Mouse (Mus musculus) midbrain, embryonic 14.5 days (tissue): ENCODE results near the gene Smad5. TPM values are rescaled to one million over a fixed set of nuclear protein-coding genes. Genes with fewer than 3 reads are reported as not detected.

ENCODE experiments used
- ATAC-seq: fragments of 200-750 bp; cut with Nextera tagmentation; 2 replicates; pipeline ENCODE4 v1.8.0; 2017; ENCODE audit warnings: moderate number of reproducible peaks, moderate library complexity; ENCODE audit not compliant: low FRiP score, low TSS enrichment
- DNase-seq: peaks from one replicate; pipeline ENCODE4 v3.0.0-alpha.2; 2015
- H3K27ac ChIP-seq: fragments of 300-500 bp; sonication (generic); replicated peaks from 2 replicates; pipeline ENCODE4 v1.5.1; 2014; ENCODE audit warnings: mild to moderate bottlenecking, low read depth, low read length, moderate library complexity
- H3K27me3 ChIP-seq: fragments of 300-500 bp; sonication (generic); 2 replicates; pipeline ENCODE4 v1.6.1; 2014; ENCODE audit warnings: low read length, control low read depth, mixed read lengths; ENCODE audit not compliant: control insufficient read depth, insufficient read depth
- H3K36me3 ChIP-seq: fragments of 300-500 bp; sonication (generic); 2 replicates; pipeline ENCODE4 v1.6.1; 2014; ENCODE audit warnings: low read length, control low read depth; ENCODE audit not compliant: control insufficient read depth, insufficient read depth
- H3K4me1 ChIP-seq: fragments of 300-500 bp; sonication (generic); 2 replicates; pipeline ENCODE4 v1.6.1; 2014; ENCODE audit warnings: mild to moderate bottlenecking, antibody characterized with exemption, low read length, control low read depth; ENCODE audit not compliant: control insufficient read depth, insufficient read depth
- H3K4me2 ChIP-seq: fragments of 300-500 bp; sonication (generic); 2 replicates; pipeline ENCODE4 v1.6.1; 2014; ENCODE audit warnings: mild to moderate bottlenecking, low read length, moderate library complexity
- H3K4me3 ChIP-seq: fragments of 300-500 bp; sonication (generic); replicated peaks from 2 replicates; pipeline ENCODE4 v1.5.1; 2014; ENCODE audit warnings: low read depth, low read length
- H3K9ac ChIP-seq: fragments of 300-500 bp; sonication (generic); replicated peaks from 2 replicates; pipeline ENCODE4 v1.6.1; 2014; ENCODE audit warnings: mild to moderate bottlenecking, low read length, moderate library complexity
- H3K9me3 ChIP-seq: fragments of 300-500 bp; sonication (generic); 2 replicates; pipeline ENCODE4 v1.6.1; 2016; ENCODE audit warnings: low read length, control low read depth, mixed read lengths; ENCODE audit not compliant: control insufficient read depth
- WGBS: fragments of 180-500 bp; shearing (Covaris S2); extraction: QIAGEN DNeasy Blood & Tissue Kit; methylation state at CpG from one replicate; pipeline ENCODE4 v1.1.7; 2014; 5-methylcytosine and 5-hydroxymethylcytosine counted together
- polyA plus RNA-seq: library from polyadenylated mRNA; unstranded; fragments of >200 nt; fragmentation: Nextera tagmentation; extraction: Ambion mirVana; gene quantifications from 2 replicates; pipeline ENCODE4 v1.2.1, GENCODE M21; 2014

Gene Smad5
- polyA plus RNA-seq, 1 experiment from 2014 or later: 35.7 TPM

DNA sequence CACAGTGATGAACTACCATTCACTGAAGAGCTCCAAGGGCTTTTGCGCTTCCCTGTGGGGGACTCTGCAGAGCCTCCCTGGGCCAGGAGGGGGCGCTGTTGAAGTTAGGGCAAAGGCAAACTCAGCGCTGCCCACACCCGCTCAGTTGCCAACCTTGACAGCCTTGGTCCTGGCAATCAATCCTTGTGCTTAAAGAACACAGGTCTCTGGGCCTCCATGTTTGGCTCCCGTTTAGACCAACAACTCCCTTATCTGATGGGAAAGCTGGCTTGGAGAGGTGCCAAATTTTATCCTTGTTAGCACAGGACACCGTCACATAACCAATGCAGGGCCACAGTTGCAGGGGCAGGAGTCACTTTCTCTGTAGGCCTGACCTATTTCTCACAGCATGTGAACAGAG, 53.1 kb downstream of the Smad5 start:
- WGBS: 63% methylated on average over 6 of the region's 6 CpGs
- no peaks in the 10 kb centered on the region for H3K9me3 ChIP-seq
- H3K27me3 ChIP-seq: peaks cover 34% of the 10 kb centered on the region
- no peak overlapping the region for H3K4me2 ChIP-seq
- ATAC-seq (no peak), DNase-seq (no peak)
- peaks cover 15% of the 10 kb centered on the region for H3K4me1 ChIP-seq
- H3K27ac ChIP-seq: no peak overlapping the region
- H3K36me3 ChIP-seq: no peaks in the 10 kb centered on the region
- H3K9ac ChIP-seq: no peak overlapping the region
- H3K4me3 ChIP-seq: no peak overlapping the region

GRCm38 (mm10) chr13:56757201-56757600, 54.4 kb downstream of the Smad5 start:
- Histone ChIP-seq H3K36me3 (no peaks in the 10 kb centered on the region), H3K9me3 (no peaks in the 10 kb centered on the region), H3K4me1 (peaks cover 12% of the 10 kb centered on the region), H3K9ac (no peak overlapping the region), H3K27ac (no peak overlapping the region), H3K27me3 (peaks cover 24% of the 10 kb centered on the region), H3K4me2 (no peak overlapping the region), H3K4me3 (no peak overlapping the region)
- WGBS: 71% methylated on average over 12 of the region's 12 CpGs
- ATAC-seq (no peak), DNase-seq (no peak)

GRCm38 (mm10) chr13:56758492-56758891, 55.7 kb downstream of the Smad5 start:
- H3K9ac ChIP-seq: no peak overlapping the region
- no peak for ATAC-seq
- no peaks in the 10 kb centered on the region for H3K36me3 ChIP-seq
- WGBS: 26% methylated on average over 6 of the region's 6 CpGs
- no peak overlapping the region for H3K4me2 ChIP-seq
- H3K9me3 ChIP-seq: no peaks in the 10 kb centered on the region
- H3K4me1 ChIP-seq: peaks cover 2% of the 10 kb centered on the region; the same call in 1 of the 2 replicates
- peaks cover 12% of the 10 kb centered on the region; the same call in 1 of the 2 replicates for H3K27me3 ChIP-seq
- H3K4me3 ChIP-seq: no peak overlapping the region
- no peak overlapping the region for H3K27ac ChIP-seq
- peak; percentile 82 for DNase-seq

DNA sequence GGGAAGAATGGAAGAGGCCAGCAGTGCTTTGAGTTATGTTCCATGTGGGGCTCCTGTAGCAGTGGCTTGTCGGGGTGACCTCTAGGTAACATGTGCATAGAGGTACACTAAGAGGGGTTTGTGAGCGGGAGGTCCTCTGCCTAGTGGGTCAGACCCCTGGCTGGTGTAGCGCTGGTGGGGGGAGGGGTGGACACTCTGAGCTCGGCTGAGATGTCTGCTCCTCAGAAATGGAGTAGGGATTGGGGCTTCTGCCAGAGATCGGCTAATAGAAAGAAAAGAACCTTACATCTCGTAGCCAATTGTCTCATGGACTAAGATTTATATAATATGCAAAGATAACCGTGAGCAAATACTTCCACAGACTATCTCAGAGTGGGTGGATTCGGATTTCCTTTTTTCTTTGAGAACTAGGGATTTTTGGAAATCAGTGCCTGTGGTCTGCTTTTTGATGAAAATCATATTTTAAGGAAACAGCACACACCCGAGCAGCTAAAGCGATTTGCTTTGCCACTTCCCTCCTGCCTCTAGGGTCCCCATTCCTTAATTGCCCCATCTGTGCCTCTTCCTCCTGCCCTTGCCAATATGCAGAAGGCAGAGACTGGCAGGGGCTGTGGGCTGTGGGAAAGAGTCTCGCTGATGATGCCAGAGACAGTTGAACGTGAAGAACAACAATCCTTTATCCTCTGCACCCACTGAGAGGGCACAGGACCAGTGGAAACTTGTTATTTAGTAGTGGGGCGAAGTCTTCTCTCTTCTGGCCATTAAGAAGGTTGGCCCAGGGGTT, 59.8 kb downstream of the Smad5 start:
- no peak overlapping the region for H3K27ac ChIP-seq
- ATAC-seq (no peak), DNase-seq (no peak)
- H3K4me1 ChIP-seq: peaks cover 8% of the 10 kb centered on the region; the same call in 1 of the 2 replicates
- H3K36me3 ChIP-seq: no peaks in the 10 kb centered on the region
- no peaks in the 10 kb centered on the region for H3K9me3 ChIP-seq
- no peak overlapping the region for H3K4me2 ChIP-seq
- 46% methylated on average over 13 of the region's 13 CpGs for WGBS
- no peak overlapping the region for H3K9ac ChIP-seq
- H3K4me3 ChIP-seq: no peak overlapping the region
- 0 out of 2 replicates have a peak, but pooled peaks cover 2% of the 10 kb centered on the region for H3K27me3 ChIP-seq

- no peak for DNase-seq
Observed at GRCm38 (mm10) chr13:56765284-56766032, 62.6 kb downstream of the Smad5 start.

DNA sequence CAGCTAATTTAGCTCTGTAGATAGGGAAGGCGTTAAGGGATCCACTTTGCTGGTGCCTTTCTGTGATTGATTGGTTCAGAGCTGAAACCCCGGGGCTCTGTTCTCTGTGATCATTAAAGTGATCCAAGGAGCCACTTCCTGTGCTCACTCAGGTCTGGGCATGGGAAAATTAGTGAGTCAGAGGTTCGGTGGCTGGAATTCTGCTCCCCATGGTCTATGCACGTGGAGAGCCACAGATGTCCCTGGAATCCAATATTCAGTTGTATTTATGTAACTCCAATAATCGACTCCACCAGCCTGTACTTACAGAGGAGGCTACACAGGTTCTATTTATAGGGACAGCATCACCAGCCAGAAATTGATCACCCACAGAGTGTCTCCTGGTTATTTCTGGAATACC, 63.4 kb downstream of the Smad5 start:
- H3K4me1 ChIP-seq: peaks cover 18% of the 10 kb centered on the region
- no peak for ATAC-seq

More at GRCm38 (mm10) chr13:56765284-56766032, 62.6 kb downstream of the Smad5 start:
- Histone ChIP-seq H3K9me3 (no peaks in the 10 kb centered on the region), H3K27ac (peak overlapping the region; percentile 26; the same call in 1 of the 2 replicates), H3K36me3 (no peaks in the 10 kb centered on the region), H3K4me1 (peaks cover 18% of the 10 kb centered on the region), H3K4me2 (peak overlapping the region; percentile 3; the same call in 1 of the 2 replicates), H3K9ac (0 out of 2 replicates have a peak overlapping the region, but pooled peaks have one; percentile 20), H3K27me3 (no peaks in the 10 kb centered on the region), H3K4me3 (no peak overlapping the region)
- ATAC-seq: no peak
- 60% methylated on average over 25 of the region's 25 CpGs for WGBS

GRCm38 (mm10) chr13:56769431-56769830, 66.6 kb downstream of the Smad5 start:
- no peaks in the 10 kb centered on the region for H3K9me3 ChIP-seq
- ATAC-seq (no peak), DNase-seq (no peak)
- H3K4me1 ChIP-seq: peaks cover 28% of the 10 kb centered on the region
- no peak overlapping the region for H3K4me3 ChIP-seq
- no peaks in the 10 kb centered on the region for H3K36me3 ChIP-seq
- no peak overlapping the region for H3K4me2 ChIP-seq
- no peaks in the 10 kb centered on the region for H3K27me3 ChIP-seq
- 17% methylated on average over 4 of the region's 4 CpGs for WGBS
- no peak overlapping the region for H3K9ac ChIP-seq
- no peak overlapping the region; the same call in 1 of the 2 replicates for H3K27ac ChIP-seq

More for the DNA sequence above, 63.4 kb downstream of the Smad5 start:
- Histone ChIP-seq H3K9me3 (no peaks in the 10 kb centered on the region), H3K9ac (no peak overlapping the region), H3K27ac (peak overlapping the region; percentile 26; the same call in 1 of the 2 replicates), H3K27me3 (no peaks in the 10 kb centered on the region), H3K4me3 (no peak overlapping the region), H3K4me2 (no peak overlapping the region), H3K36me3 (no peaks in the 10 kb centered on the region)
- no peak for DNase-seq
- WGBS: 59% methylated on average over 5 of the region's 5 CpGs

- peak; percentile 67 for DNase-seq
- peaks cover 36% of the 10 kb centered on the region for H3K4me1 ChIP-seq
Observed at GRCm38 (mm10) chr13:56770136-56770578, 67.3 kb downstream of the Smad5 start.

More at GRCm38 (mm10) chr13:56770136-56770578, 67.3 kb downstream of the Smad5 start:
- Histone ChIP-seq H3K27ac (peak overlapping the region; percentile 38; the same call in 1 of the 2 replicates), H3K27me3 (no peaks in the 10 kb centered on the region), H3K4me3 (no peak overlapping the region), H3K4me2 (no peak overlapping the region), H3K9me3 (no peaks in the 10 kb centered on the region), H3K9ac (no peak overlapping the region), H3K36me3 (no peaks in the 10 kb centered on the region)
- peak; percentile 55 for ATAC-seq
- WGBS: 53% methylated on average over 1 of the region's 1 CpGs
